In genomic region chr19:56342006-56342405, GRCm38 (mm10) we compare ENCODE assay signal across 10 mouse cellular contexts. TPM values are rescaled to one million over a fixed set of nuclear protein-coding genes. Genes with fewer than 3 reads are reported as not detected.
DNase-seq lines count a peak whose midpoint lies in the region; ATAC-seq and TF ChIP-seq lines count a peak whose summit lies in the region.
"Had no signal": no experiment of that assay in that cellular context is flagged by ENCODE, and none has a peak within 500 bp of the region (broad histone marks: within the 10 kb centered on the region; RNA-seq: fewer than 3 reads in every experiment).

No protein-coding gene starts in this region.

- no peak; the same call in 1 of the 2 replicates for ATAC-seq in forebrain, postnatal 0 days
- no peak for ATAC-seq in forebrain, embryonic 15.5 days (replicated peaks)

- H3K27ac ChIP-seq in forebrain, postnatal 0 days (ENCODE audit: low read depth, low read length): no peak overlapping the region
- H3K27ac ChIP-seq in forebrain, embryonic 15.5 days (replicated peaks): no peak overlapping the region
- no peak overlapping the region for H3K27ac ChIP-seq in layer of hippocampus, adult 2 months
- H3K27ac ChIP-seq: liver, embryonic 13.5 days had no signal

- intact Hi-C loops in heart, postnatal 36 days (cut with DNase I): no loop called here

- H3K9me3 ChIP-seq in forebrain, postnatal 0 days (ENCODE audit: low read length): no peaks in the 10 kb centered on the region
- H3K9me3 ChIP-seq in forebrain, embryonic 15.5 days: no peaks in the 10 kb centered on the region
- H3K9me3 ChIP-seq: liver, embryonic 13.5 days had no signal

- 56% methylated on average over 8 of the region's 8 CpGs for WGBS in forebrain, postnatal 0 days
- WGBS in forebrain, embryonic 15.5 days: 58% methylated on average over 8 of the region's 8 CpGs

- no peak overlapping the region for H3K4me3 ChIP-seq in forebrain, postnatal 0 days (ENCODE audit: low read depth, low read length)
- H3K4me3 ChIP-seq in forebrain, embryonic 15.5 days: no peak overlapping the region
- no peak overlapping the region for H3K4me3 ChIP-seq in layer of hippocampus, adult 2 months
- H3K4me3 ChIP-seq: liver, embryonic 13.5 days had no signal

- DNase-seq in forebrain, postnatal 0 days: peak; percentile 58
- DNase-seq in urinary bladder, postnatal 14 days (ENCODE audit: low spot score): peak; percentile 41
- DNase-seq in urinary bladder, adult 2 months (ENCODE audit: low spot score): no peak
- DNase-seq in heart, postnatal 36 days: peak; percentile 58 to 66
- no peak for DNase-seq in yolk sac, embryonic 10.5 days (ENCODE audit: low spot score)
- no peak for DNase-seq in spleen, postnatal 4 days (ENCODE audit: low spot score in 2 of 2)
- no peak for DNase-seq in layer of hippocampus, adult 2 months (ENCODE audit: low spot score in 2 of 2)
- DNase-seq: liver, embryonic 13.5 days had no signal

- no peak overlapping the region for H3K9ac ChIP-seq in forebrain, postnatal 0 days
- H3K9ac ChIP-seq in forebrain, embryonic 15.5 days (replicated peaks): no peak overlapping the region
- H3K9ac ChIP-seq: liver, embryonic 13.5 days had no signal

- H3K4me2 ChIP-seq in forebrain, postnatal 0 days (ENCODE audit: low read depth): no peak overlapping the region
- no peak overlapping the region for H3K4me2 ChIP-seq in forebrain, embryonic 15.5 days (replicated peaks)
- H3K4me2 ChIP-seq: liver, embryonic 13.5 days had no signal

- no peaks in the 10 kb centered on the region for H3K36me3 ChIP-seq in forebrain, postnatal 0 days (ENCODE audit: insufficient read depth)
- H3K36me3 ChIP-seq in forebrain, embryonic 15.5 days: no peaks in the 10 kb centered on the region
- H3K36me3 ChIP-seq: liver, embryonic 13.5 days had no signal

- no peak for TF ChIP-seq CTCF in forebrain, postnatal 0 days (IDR thresholded peaks at IDR 0.05; ENCODE audit: low read depth)
- no peak for TF ChIP-seq CTCF in layer of hippocampus, adult 2 months (conservative IDR thresholded peaks at IDR 0.05)

- peaks cover 7% of the 10 kb centered on the region for H3K4me1 ChIP-seq in forebrain, postnatal 0 days (ENCODE audit: insufficient read depth)
- H3K4me1 ChIP-seq in forebrain, embryonic 15.5 days: peaks cover 23% of the 10 kb centered on the region
- H3K4me1 ChIP-seq: liver, embryonic 13.5 days had no signal

- no peaks in the 10 kb centered on the region; the same call in 1 of the 2 replicates for H3K27me3 ChIP-seq in forebrain, postnatal 0 days (ENCODE audit: insufficient read depth, low read length)
- no peaks in the 10 kb centered on the region for H3K27me3 ChIP-seq in forebrain, embryonic 15.5 days
- H3K27me3 ChIP-seq: liver, embryonic 13.5 days had no signal

RNA-seq across cellular contexts. Expression of gene Nrap, which starts 47.8 kb away (rescaled TPM):
- total RNA-seq in forebrain, postnatal 0 days (2014; rRNA removed): 0.76 and 0.85 TPM in 2 replicates
- polyA plus RNA-seq in forebrain, postnatal 0 days (2015; fragmentation: Nextera tagmentation; extraction: Ambion mirVana): 0.64 and 0.86 TPM in 2 replicates
- 0.41 and 0.45 TPM in 2 replicates for polyA plus RNA-seq in forebrain, embryonic 15.5 days (2015; fragmentation: Nextera tagmentation; extraction: Ambion mirVana)
- 0.11 and 0.16 TPM in 2 replicates for polyA plus RNA-seq in urinary bladder, adult 2 months (2012; rRNA removed)
- total RNA-seq in heart, postnatal 36 days (2021): 100 to 1,000 TPM; 359 to 393 TPM
- under 1 TPM; 0.15 TPM for total RNA-seq in layer of hippocampus, adult 2 months (2021)
- total RNA-seq: neutrophil, adult 5-6 weeks had no signal

RNA-seq across cellular contexts. Expression of gene Casp7, which starts 54.9 kb away (rescaled TPM):
- total RNA-seq in forebrain, postnatal 0 days (2014; rRNA removed): 21.4 and 23.7 TPM in 2 replicates
- polyA plus RNA-seq in forebrain, postnatal 0 days (2015; fragmentation: Nextera tagmentation; extraction: Ambion mirVana): 23.8 and 28.8 TPM in 2 replicates
- polyA plus RNA-seq in forebrain, embryonic 15.5 days (2015; fragmentation: Nextera tagmentation; extraction: Ambion mirVana): 14.7 TPM in 2 replicates
- polyA plus RNA-seq in urinary bladder, adult 2 months (2012; rRNA removed): 14.4 and 16.7 TPM in 2 replicates
- total RNA-seq in heart, postnatal 36 days (2021): 10 to 100 TPM in 1 of 2 experiments, 1 to 10 TPM in 1; 9.9 to 12.9 TPM
- 1 to 10 TPM; 2.3 to 2.6 TPM for total RNA-seq in layer of hippocampus, adult 2 months (2021)

RNA-seq across cellular contexts. Expression of gene Habp2, which starts 55.1 kb away (rescaled TPM):
- total RNA-seq in forebrain, postnatal 0 days (2014; rRNA removed): not detected in 2 replicates
- polyA plus RNA-seq in forebrain, postnatal 0 days (2015; fragmentation: Nextera tagmentation; extraction: Ambion mirVana): 0.06 TPM in 1 of 2 replicates, not detected in the other
- 0.06 TPM in 1 of 2 replicates, not detected in the other for polyA plus RNA-seq in forebrain, embryonic 15.5 days (2015; fragmentation: Nextera tagmentation; extraction: Ambion mirVana)
- polyA plus RNA-seq in urinary bladder, adult 2 months (2012; rRNA removed): 0.10 TPM in 1 of 2 replicates, not detected in the other
- not detected for total RNA-seq in heart, postnatal 36 days (2021)
- not detected for total RNA-seq in layer of hippocampus, adult 2 months (2021)
- total RNA-seq: neutrophil, adult 5-6 weeks had no signal

Comparison
In these comparisons a context has a peak if more than half of its experiments do, and no peak if none do; other contexts are left out.
1. DNase-seq: peak in forebrain, postnatal 0 days (single experiment), urinary bladder, postnatal 14 days (single experiment) and heart, postnatal 36 days (2 of 2); none in urinary bladder, adult 2 months (single experiment), yolk sac, embryonic 10.5 days (single experiment), spleen, postnatal 4 days (0 of 2) and layer of hippocampus, adult 2 months (0 of 2).
2. RNA of gene Nrap, which starts 47.8 kb away (total RNA-seq): 359 to 393 TPM in heart, postnatal 36 days; 0.76 to 0.85 TPM in forebrain, postnatal 0 days and 0.15 TPM in layer of hippocampus, adult 2 months; every median in the first group is over 100 times any median in the second.